Mouse (Mus musculus) liver, adult 2 months (tissue): ENCODE measurements around the gene Tbx18. TPM values are rescaled to one million over a fixed set of nuclear protein-coding genes. Genes with fewer than 3 reads are reported as not detected.
A peak's percentile ranks its signal among the peaks of the same experiment; 100 is the strongest.

Source experiments
- DNase-seq: peaks from one replicate; pipeline ENCODE4 v3.0.0-alpha.2; 2011; ENCODE audit warnings: low read depth, low spot score; ENCODE audit errors: extremely low read depth
- H3K27ac ChIP-seq: fragments of 200-500 bp; replicated peaks from 2 replicates; pipeline ENCODE4 v1.5.1; 2012; ENCODE audit warnings: low read depth, mild to moderate bottlenecking, control low read depth, inconsistent platforms, low read length; ENCODE audit not compliant: insufficient read depth
- H3K27me3 ChIP-seq: fragments of 200-500 bp; 2 replicates; pipeline ENCODE4 v1.6.1; 2012; ENCODE audit warnings: mild to moderate bottlenecking, moderate library complexity, low read length, inconsistent platforms; ENCODE audit not compliant: control insufficient read depth, insufficient read depth
- H3K36me3 ChIP-seq: fragments of 200-500 bp; 2 replicates; pipeline ENCODE4 v1.6.1; 2012; ENCODE audit warnings: low read length, inconsistent platforms; ENCODE audit not compliant: control insufficient read depth, insufficient read depth
- H3K4me1 ChIP-seq: fragments of 200-500 bp; 2 replicates; pipeline ENCODE4 v1.6.1; 2011; ENCODE audit warnings: low read length; ENCODE audit not compliant: control insufficient read depth, insufficient read depth
- H3K4me3 ChIP-seq: fragments of 200-500 bp; 2 replicates; pipeline ENCODE4 v1.5.1; 2011; ENCODE audit warnings: low read depth, mild to moderate bottlenecking, control low read depth, low read length, moderate library complexity; ENCODE audit not compliant: insufficient read depth
- H3K79me2 ChIP-seq: fragments of 200-500 bp; 2 replicates; pipeline ENCODE4 v1.6.1; 2012; ENCODE audit warnings: inconsistent platforms, mild to moderate bottlenecking, low read length, moderate library complexity; ENCODE audit not compliant: control insufficient read depth, insufficient read depth
- H3K9ac ChIP-seq: fragments of 200-500 bp; 2 replicates; pipeline ENCODE4 v1.6.1; 2012; ENCODE audit warnings: low read depth, mild to moderate bottlenecking, control low read depth, inconsistent platforms, low read length
- CTCF ChIP-seq: fragments of 200-500 bp; IDR thresholded peaks from 2 replicates; pipeline ENCODE4 v1.5.1; 2011; ENCODE audit warnings: low read depth, low read length, control low read depth
- POLR2A ChIP-seq: fragments of 200-500 bp; IDR thresholded peaks from 2 replicates; pipeline ENCODE4 v1.6.1; 2011; ENCODE audit warnings: low read length, control low read depth; ENCODE audit not compliant: insufficient read depth; ENCODE audit errors: extremely low read depth
- WGBS: fragments of 180-500 bp; shearing (Covaris S2); methylation state at CpG from one replicate; pipeline ENCODE4 v1.1.7; 2018; 5-methylcytosine and 5-hydroxymethylcytosine counted together
- polyA plus RNA-seq: library from polyadenylated mRNA; depleted of rRNA; stranded (reverse); fragments of >200 nt; gene quantifications from 2 replicates; pipeline ENCODE4 v1.2.3, GENCODE M21; 2012; rRNA removed
- total RNA-seq: library from RNA; depleted of rRNA; stranded (reverse); fragments of >200 nt; gene quantifications from 2 replicates; pipeline ENCODE4 v1.2.3, GENCODE M21; 2014; rRNA removed

The Tbx18 gene
- total RNA-seq = not detected in 2 replicates
- polyA plus RNA-seq = not detected in 2 replicates

GRCm38 (mm10) chr9:87730961-87731535 is at the start of gene Tbx18:
Gene Tbx18 (minus strand): TSS chr9:87731260.
- Histone ChIP-seq H3K4me3 (no peak within 1 kb of the TSS; the same call in 1 of the 2 replicates), H3K9ac (no peak within 1 kb of the TSS), H3K27me3 (peaks cover 31% of the 10 kb centered on the region), H3K79me2 (no peaks in the 10 kb centered on the region), H3K4me1 (no peaks in the 10 kb centered on the region), H3K27ac (no peak within 1 kb of the TSS), H3K36me3 (no peaks in the 10 kb centered on the region)
- no peak for TF ChIP-seq POLR2A
- TF ChIP-seq CTCF = no peak
- DNase-seq = no peak
- WGBS = 2% methylated on average over 27 of the region's 27 CpGs

GRCm38 (mm10) chr9:87773951-87774350 is 42.9 kb upstream of the Tbx18 start:
- Histone ChIP-seq H3K4me3 (no peak overlapping the region), H3K4me1 (no peaks in the 10 kb centered on the region), H3K27ac (no peak overlapping the region), H3K9ac (no peak overlapping the region), H3K27me3 (no peaks in the 10 kb centered on the region), H3K79me2 (no peaks in the 10 kb centered on the region), H3K36me3 (no peaks in the 10 kb centered on the region)
- no peak for TF ChIP-seq CTCF
- TF ChIP-seq POLR2A = no peak
- DNase-seq = no peak
- 66% methylated on average over 2 of the region's 2 CpGs for WGBS

GRCm38 (mm10) chr9:87755621-87756020 is 24.6 kb upstream of the Tbx18 start:
- TF ChIP-seq CTCF = no peak
- no peak for TF ChIP-seq POLR2A
- no peak overlapping the region for H3K4me3 ChIP-seq
- 64% methylated on average over 4 of the region's 4 CpGs for WGBS

GRCm38 (mm10) chr9:87741599-87741998 is 10.5 kb upstream of the Tbx18 start:
- Histone ChIP-seq H3K4me3 (no peak overlapping the region), H3K4me1 (no peaks in the 10 kb centered on the region), H3K36me3 (no peaks in the 10 kb centered on the region), H3K27me3 (peaks cover 29% of the 10 kb centered on the region), H3K27ac (no peak overlapping the region), H3K9ac (no peak overlapping the region), H3K79me2 (no peaks in the 10 kb centered on the region)
- TF ChIP-seq POLR2A = no peak
- no peak for TF ChIP-seq CTCF
- WGBS = 72% methylated on average over 8 of the region's 8 CpGs
- no peak for DNase-seq

More at GRCm38 (mm10) chr9:87755621-87756020, 24.6 kb upstream of the Tbx18 start:
- DNase-seq = no peak
- Histone ChIP-seq H3K36me3 (no peaks in the 10 kb centered on the region), H3K27ac (no peak overlapping the region), H3K79me2 (no peaks in the 10 kb centered on the region), H3K27me3 (peaks cover 3% of the 10 kb centered on the region; the same call in 1 of the 2 replicates), H3K9ac (no peak overlapping the region), H3K4me1 (no peaks in the 10 kb centered on the region)

- H3K27ac ChIP-seq = no peak overlapping the region
- H3K9ac ChIP-seq = no peak overlapping the region
- no peaks in the 10 kb centered on the region for H3K4me1 ChIP-seq
- DNase-seq = no peak
- WGBS = 2% methylated on average over 11 of the region's 11 CpGs
- no peaks in the 10 kb centered on the region for H3K36me3 ChIP-seq
- H3K4me3 ChIP-seq = no peak overlapping the region
- no peak for TF ChIP-seq POLR2A
- TF ChIP-seq CTCF = peak; percentile 59
- no peaks in the 10 kb centered on the region for H3K79me2 ChIP-seq
- peaks cover 30% of the 10 kb centered on the region for H3K27me3 ChIP-seq
These were observed 9.6 kb upstream of the Tbx18 start for GRCm38 (mm10) chr9:87740667-87741066.

GRCm38 (mm10) chr9:87740241-87740645 is 9.2 kb upstream of the Tbx18 start:
- Histone ChIP-seq H3K36me3 (no peaks in the 10 kb centered on the region), H3K4me3 (no peak overlapping the region), H3K27ac (no peak overlapping the region), H3K79me2 (no peaks in the 10 kb centered on the region), H3K9ac (no peak overlapping the region), H3K4me1 (no peaks in the 10 kb centered on the region), H3K27me3 (peaks cover 30% of the 10 kb centered on the region)
- TF ChIP-seq POLR2A (no peak), CTCF (no peak)
- 8% methylated on average over 20 of the region's 20 CpGs for WGBS
- DNase-seq = no peak
